Mouse (Mus musculus): ENCODE measurements around the gene Mfsd14b. TPM values are rescaled to one million over a fixed set of nuclear protein-coding genes. Genes with fewer than 3 reads are reported as not detected.

The Mfsd14b gene
- 10 to 100 TPM; 27.3 to 29.6 TPM for total RNA-seq (2021)

GRCm38 (mm10) chr13:65112459-65113110, at the start of gene Mfsd14b:
Gene Mfsd14b, minus strand, starts transcription at chr13:65112975.
- intact Hi-C loops (cut with DNase I), result no loop called here
- DNase-seq, result peak; percentile 90

- DNase-seq, result no peak
- intact Hi-C loops (cut with DNase I), result no loop called here
Observed at GRCm38 (mm10) chr13:65149940-65150339, 37.2 kb upstream of the Mfsd14b start, which contains the start of gene Olfr466. Gene Olfr466, plus strand, starts transcription at chr13:65150240.

- DNase-seq, result no peak
- intact Hi-C loops (cut with DNase I), result no loop called here
Observed at GRCm38 (mm10) chr13:65137789-65138188, 25.0 kb upstream of the Mfsd14b start, which contains the start of gene Olfr465-ps1. Gene Olfr465-ps1, plus strand, starts transcription at chr13:65138089.

GRCm38 (mm10) chr13:65127063-65127847, 14.5 kb upstream of the Mfsd14b start:
- no peak for DNase-seq
- intact Hi-C loops (cut with DNase I), result loop anchor here (5.0 kb wide), 1 partner anchor 685 kb away; no protein-coding TSS in a partner anchor

GRCm38 (mm10) chr13:65122111-65122510, 9.3 kb upstream of the Mfsd14b start:
- no peak for DNase-seq
- intact Hi-C loops (cut with DNase I), result loop anchor here (2.0 kb wide), 1 partner anchor 117 kb away; no protein-coding TSS in a partner anchor

GRCm38 (mm10) chr13:65120984-65121383, 8.2 kb upstream of the Mfsd14b start:
- intact Hi-C loops (cut with DNase I), result no loop called here
- DNase-seq, result no peak

GRCm38 (mm10) chr13:65113239-65113638, 464 bp upstream of the Mfsd14b start:
- intact Hi-C loops (cut with DNase I), result no loop called here

GRCm38 (mm10) chr13:65111961-65112360, 814 bp downstream of the Mfsd14b start:
- intact Hi-C loops (cut with DNase I), result no loop called here
- DNase-seq, result no peak

More at GRCm38 (mm10) chr13:65113239-65113638, 464 bp upstream of the Mfsd14b start:
- DNase-seq, result no peak

- intact Hi-C loops (cut with DNase I), result no loop called here
- no peak for DNase-seq
Observed at GRCm38 (mm10) chr13:65101232-65101631, 11.5 kb downstream of the Mfsd14b start.

GRCm38 (mm10) chr13:65100678-65101077, 12.1 kb downstream of the Mfsd14b start:
- DNase-seq, result no peak
- intact Hi-C loops (cut with DNase I), result no loop called here

GRCm38 (mm10) chr13:65097018-65097417, 15.8 kb downstream of the Mfsd14b start:
- intact Hi-C loops (cut with DNase I), result no loop called here

GRCm38 (mm10) chr13:65095923-65096322, 16.9 kb downstream of the Mfsd14b start:
- intact Hi-C loops (cut with DNase I), result no loop called here
- no peak for DNase-seq

More at GRCm38 (mm10) chr13:65097018-65097417, 15.8 kb downstream of the Mfsd14b start:
- no peak for DNase-seq

- no peak for DNase-seq
- intact Hi-C loops (cut with DNase I), result no loop called here
Observed at GRCm38 (mm10) chr13:65069969-65070368, 42.8 kb downstream of the Mfsd14b start.

GRCm38 (mm10) chr13:65052660-65053059, 60.1 kb downstream of the Mfsd14b start, which contains the start of gene Prss47:
Gene Prss47, minus strand, starts transcription at chr13:65052760.
- DNase-seq, result no peak
- intact Hi-C loops (cut with DNase I), result no loop called here

GRCm38 (mm10) chr13:65035057-65035456, 77.7 kb downstream of the Mfsd14b start:
- no peak for DNase-seq
- intact Hi-C loops (cut with DNase I), result no loop called here

- intact Hi-C loops (cut with DNase I), result no loop called here
- DNase-seq, result no peak
Observed at GRCm38 (mm10) chr13:65032758-65033157, 80.0 kb downstream of the Mfsd14b start, which contains the start of gene Spata31d1c. Gene Spata31d1c, plus strand, starts transcription at chr13:65033058.

Other genes starting within 250 kb of the Mfsd14b start
- gene Cntnap3, start 209.0 kb downstream of the Mfsd14b start, total RNA-seq (2021), result 10 to 100 TPM; 13.8 to 13.9 TPM
- not detected for gene Spata31, start 195.6 kb downstream of the Mfsd14b start, total RNA-seq (2021)
- gene Spata31d1c, start 79.9 kb downstream of the Mfsd14b start, total RNA-seq (2021), result not detected
- gene Prss47, start 60.2 kb downstream of the Mfsd14b start, total RNA-seq (2021), result not detected
- not detected for gene Olfr465-ps1, start 25.1 kb upstream of the Mfsd14b start, total RNA-seq (2021)
- not detected for gene Olfr466, start 37.3 kb upstream of the Mfsd14b start, total RNA-seq (2021)
- gene Nlrp4f, start 93.0 kb upstream of the Mfsd14b start, total RNA-seq (2021), result under 1 TPM in 1 of 2 experiments, not detected in 1; 0.95 TPM
- under 1 TPM in 1 of 2 experiments, not detected in 1; 0.68 TPM for gene Gm10775, start 146.6 kb upstream of the Mfsd14b start, total RNA-seq (2021)
- 10 to 100 TPM; 74.4 to 80.0 TPM for gene Zfp369, start 165.8 kb upstream of the Mfsd14b start, total RNA-seq (2021)

Data from left cerebral cortex, postnatal 4 days (tissue).